Mouse (Mus musculus) olfactory bulb, adult 2 months (tissue): Measurements from ENCODE around the gene Gm10715. TPM values are rescaled to one million over a fixed set of nuclear protein-coding genes. Genes with fewer than 3 reads are reported as not detected.
"Not testable (repeated sequence)": the region's sequence is repeated elsewhere in the genome, so short reads cannot be mapped to it uniquely, and the experiment has no call there.

Experiments
- H3K27ac ChIP-seq: fragments of 200-500 bp; 2 replicates; pipeline ENCODE4 v1.5.1; 2012; ENCODE audit warnings: low read depth, low read length; ENCODE audit not compliant: insufficient read depth
- H3K4me1 ChIP-seq: fragments of 200-500 bp; 2 replicates; pipeline ENCODE4 v1.6.1; 2012; ENCODE audit warnings: low read length; ENCODE audit not compliant: control insufficient read depth, insufficient read depth
- H3K4me3 ChIP-seq: fragments of 200-500 bp; 2 replicates; pipeline ENCODE4 v1.5.1; 2012; ENCODE audit warnings: mild to moderate bottlenecking, low read depth, low read length, moderate library complexity; ENCODE audit not compliant: insufficient read depth
- WGBS: fragments of 180-500 bp; shearing (Covaris S2); methylation state at CpG from one replicate; pipeline ENCODE4 v1.1.7; 2018; 5-methylcytosine and 5-hydroxymethylcytosine counted together
- polyA plus RNA-seq: library from polyadenylated mRNA; stranded (reverse); fragments of >200 nt; gene quantifications from 2 replicates; pipeline ENCODE4 v1.2.4, GENCODE M21; 2012; ENCODE audit warnings: low replicate concordance; ENCODE audit not compliant: missing spikeins, insufficient read depth, insufficient read length

Gm10715 gene
- polyA plus RNA-seq: not detected in 2 replicates

DNA sequence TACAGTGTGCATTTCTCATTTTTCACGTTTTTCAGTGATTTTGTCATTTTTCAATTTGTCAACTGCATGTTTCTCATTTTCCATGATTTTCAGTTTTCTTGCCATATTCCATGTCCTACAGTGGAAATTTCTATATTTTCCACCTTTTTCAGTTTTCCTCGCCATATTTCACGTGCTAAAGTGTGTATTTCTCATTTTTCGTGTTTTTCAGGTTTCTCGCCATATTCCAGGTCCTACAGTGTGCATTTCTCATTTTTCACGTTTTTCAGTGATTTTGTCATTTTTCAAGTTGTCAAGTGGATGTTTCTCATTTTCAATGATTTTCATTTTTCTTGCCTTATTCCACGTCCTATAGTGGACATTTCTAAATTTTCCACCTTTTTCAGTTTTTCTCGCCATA is at the start of gene Gm10715:
Gm10715 (plus strand) TSS at position 301 of the 400 bp plus-strand sequence.
- 82% methylated on average over 8 of the region's 8 CpGs for WGBS
- not testable (repeated sequence) for H3K4me1 ChIP-seq, H3K27ac ChIP-seq, H3K4me3 ChIP-seq

DNA sequence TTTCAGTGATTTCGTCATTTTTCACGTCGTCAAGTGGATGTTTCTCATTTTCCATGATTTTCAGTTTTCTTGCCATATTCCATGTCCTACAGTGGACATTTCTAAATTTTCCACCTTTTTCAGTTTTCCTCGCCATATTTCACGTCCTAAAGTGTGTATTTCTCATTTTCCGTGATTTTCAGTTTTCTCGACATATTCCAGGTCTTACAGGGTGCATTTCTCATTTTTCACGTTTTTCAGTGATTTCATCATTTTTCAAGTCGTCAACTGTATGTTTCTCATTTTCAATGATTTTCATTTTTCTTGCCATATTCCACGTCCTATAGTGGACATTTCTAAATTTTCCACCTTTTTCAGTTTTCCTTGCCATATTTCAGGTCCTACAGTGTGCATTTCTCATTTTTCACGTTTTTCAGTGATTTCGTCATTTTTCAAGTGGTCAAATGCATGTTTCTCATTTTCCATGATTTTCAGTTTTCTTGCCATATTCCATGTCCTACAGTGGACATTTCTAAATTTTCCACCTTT is 36.2 kb upstream of the Gm10715 start, which contains the start of gene Gm10722:
Gm10722 (plus strand) TSS at position 478 of the 528 bp plus-strand sequence.
- 74% methylated on average over 12 of the region's 12 CpGs for WGBS
- not testable (repeated sequence) for H3K4me1 ChIP-seq, H3K4me3 ChIP-seq, H3K27ac ChIP-seq

DNA sequence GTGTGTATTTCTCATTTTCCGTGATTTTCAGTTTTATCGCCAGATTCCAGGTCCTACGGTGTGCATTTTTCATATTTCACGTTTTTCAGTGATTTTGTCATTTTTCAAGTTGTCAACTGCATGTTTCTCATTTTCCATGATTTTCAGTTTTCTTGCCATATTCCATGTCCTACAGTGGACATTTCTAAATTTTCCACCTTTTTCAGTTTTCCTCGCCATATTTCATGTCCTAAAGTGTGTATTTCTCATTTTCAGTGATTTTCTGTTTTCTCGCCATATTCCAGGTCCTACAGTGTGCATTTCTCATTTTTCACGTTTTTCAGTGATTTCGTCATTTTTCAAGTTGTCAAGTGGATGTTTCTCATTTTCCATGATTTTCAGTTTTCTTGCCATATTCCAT is 35.7 kb upstream of the Gm10715 start:
- not testable (repeated sequence) for H3K4me3 ChIP-seq, H3K27ac ChIP-seq, H3K4me1 ChIP-seq
- 67% methylated on average over 8 of the region's 8 CpGs for WGBS

DNA sequence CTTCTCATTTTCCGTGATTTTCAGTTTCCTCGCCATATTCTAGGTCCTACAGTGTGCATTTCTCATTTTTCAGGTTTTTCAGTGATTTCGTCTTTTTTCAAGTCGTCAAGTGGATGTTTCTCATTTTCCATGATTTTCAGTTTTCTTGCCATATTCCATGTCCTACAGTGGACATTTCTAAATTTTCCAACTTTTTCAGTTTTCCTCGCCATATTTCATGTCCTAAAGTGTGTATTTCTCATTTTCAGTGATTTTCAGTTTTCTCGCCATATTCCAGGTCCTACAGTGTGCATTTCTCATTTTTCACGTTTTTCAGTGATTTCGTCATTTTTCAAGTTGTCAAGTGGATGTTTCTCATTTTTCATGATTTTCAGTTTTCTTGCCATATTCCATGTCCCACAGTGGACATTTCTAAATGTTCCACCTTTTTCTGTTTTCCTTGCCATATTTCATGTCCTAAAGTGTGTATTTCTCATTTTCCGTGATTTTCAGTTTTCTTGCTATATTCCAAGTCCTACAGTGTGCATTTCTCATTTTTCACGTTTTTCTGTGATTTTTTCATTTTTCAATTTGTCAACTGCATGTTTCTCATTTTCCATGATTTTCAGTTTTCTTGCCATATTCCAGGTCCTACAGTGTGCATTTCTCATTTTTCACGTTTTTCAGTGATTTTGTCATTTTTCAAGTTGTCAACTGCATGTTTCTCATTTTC is 34.6 kb upstream of the Gm10715 start:
- H3K27ac ChIP-seq, H3K4me3 ChIP-seq, H3K4me1 ChIP-seq: not testable (repeated sequence)
- WGBS: 72% methylated on average over 9 of the region's 11 CpGs

DNA sequence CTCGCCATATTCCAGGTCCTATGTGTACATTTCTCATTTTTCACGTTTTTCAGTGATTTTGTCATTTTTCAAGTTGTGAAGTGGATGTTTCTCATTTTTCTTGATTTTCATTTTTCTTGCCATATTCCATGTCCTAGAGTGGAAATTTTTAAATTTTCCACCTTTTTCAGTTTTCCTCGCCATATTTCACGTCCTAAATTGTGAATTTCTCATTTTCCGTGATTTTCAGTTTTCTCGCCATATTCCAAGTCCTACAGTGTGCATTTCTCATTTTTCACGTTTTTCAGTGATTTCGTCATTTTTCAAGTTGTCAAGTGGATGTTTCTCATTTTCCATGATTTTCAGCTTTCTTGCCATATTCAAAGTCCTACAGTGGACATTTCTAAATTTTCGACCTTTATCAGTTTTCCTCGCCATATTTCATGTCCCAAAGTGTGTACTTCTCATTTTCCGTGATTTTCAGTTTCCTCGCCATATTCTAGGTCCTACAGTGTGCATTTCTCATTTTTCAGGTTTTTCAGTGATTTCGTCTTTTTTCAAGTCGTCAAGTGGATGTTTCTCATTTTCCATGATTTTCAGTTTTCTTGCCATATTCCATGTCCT is 33.8 kb upstream of the Gm10715 start, which contains the start of gene Gm11168:
Gm11168 (plus strand) TSS at position 553 of the 603 bp plus-strand sequence.
- H3K4me3 ChIP-seq, H3K27ac ChIP-seq, H3K4me1 ChIP-seq: not testable (repeated sequence)
- 75% methylated on average over 6 of the region's 14 CpGs for WGBS

DNA sequence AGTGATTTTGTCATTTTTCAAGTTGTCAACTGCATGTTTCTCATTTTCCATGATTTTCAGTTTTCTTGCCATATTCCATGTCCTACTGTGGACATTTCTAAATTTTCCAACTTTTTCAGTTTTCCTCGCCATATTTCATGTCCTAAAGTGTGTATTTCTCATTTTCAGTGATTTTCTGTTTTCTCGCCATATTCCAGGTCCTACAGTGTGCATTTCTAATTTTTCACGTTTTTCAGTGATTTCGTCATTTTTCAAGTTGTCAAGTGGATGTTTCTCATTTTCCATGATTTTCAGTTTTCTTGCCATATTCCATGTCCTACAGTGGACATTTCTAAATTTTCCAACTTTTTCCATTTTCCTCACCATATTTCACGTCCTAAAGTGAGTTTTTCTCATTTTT is 30.5 kb upstream of the Gm10715 start:
- not testable (repeated sequence) for H3K4me1 ChIP-seq, H3K27ac ChIP-seq, H3K4me3 ChIP-seq
- 85% methylated on average over 1 of the region's 5 CpGs for WGBS

DNA sequence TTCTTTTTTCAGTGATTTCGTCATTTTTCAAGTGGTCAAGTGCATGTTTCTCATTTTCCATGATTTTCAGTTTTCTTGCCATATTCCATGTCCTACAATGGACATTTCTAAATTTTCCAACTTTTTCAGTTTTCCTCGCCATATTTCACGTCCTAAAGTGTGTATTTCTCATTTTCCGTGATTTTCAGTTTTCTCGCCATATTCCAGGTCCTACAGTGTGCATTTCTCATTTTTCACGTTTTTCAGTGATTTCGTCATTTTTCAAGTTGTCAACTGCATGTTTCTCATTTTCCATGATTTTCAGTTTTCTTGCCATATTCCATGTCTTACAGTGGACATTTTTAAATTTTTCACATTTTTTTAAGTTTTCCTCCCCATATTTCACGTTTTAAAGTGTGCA is 30.0 kb upstream of the Gm10715 start:
- 72% methylated on average over 8 of the region's 8 CpGs for WGBS
- H3K4me1 ChIP-seq, H3K27ac ChIP-seq, H3K4me3 ChIP-seq: not testable (repeated sequence)

DNA sequence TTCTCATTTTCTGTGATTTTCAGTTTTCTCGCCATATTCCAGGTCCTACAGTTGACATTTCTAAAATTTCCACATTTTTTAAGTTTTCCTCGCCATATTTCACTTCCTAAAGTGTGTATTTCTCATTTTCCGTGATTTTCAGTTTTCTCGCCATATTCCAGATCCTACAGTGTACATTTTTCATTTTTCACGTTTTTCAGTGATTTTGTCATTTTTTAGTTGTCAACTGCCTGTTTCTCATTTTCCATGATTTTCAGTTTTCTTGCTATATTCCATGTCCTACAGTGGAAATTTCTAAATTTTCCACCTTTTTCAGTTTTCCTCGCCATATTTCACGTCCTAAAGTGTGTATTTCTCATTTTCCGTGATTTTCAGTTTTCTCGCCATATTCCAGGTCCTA is 29.4 kb upstream of the Gm10715 start:
- H3K27ac ChIP-seq, H3K4me1 ChIP-seq, H3K4me3 ChIP-seq: not testable (repeated sequence)
- 82% methylated on average over 8 of the region's 9 CpGs for WGBS

DNA sequence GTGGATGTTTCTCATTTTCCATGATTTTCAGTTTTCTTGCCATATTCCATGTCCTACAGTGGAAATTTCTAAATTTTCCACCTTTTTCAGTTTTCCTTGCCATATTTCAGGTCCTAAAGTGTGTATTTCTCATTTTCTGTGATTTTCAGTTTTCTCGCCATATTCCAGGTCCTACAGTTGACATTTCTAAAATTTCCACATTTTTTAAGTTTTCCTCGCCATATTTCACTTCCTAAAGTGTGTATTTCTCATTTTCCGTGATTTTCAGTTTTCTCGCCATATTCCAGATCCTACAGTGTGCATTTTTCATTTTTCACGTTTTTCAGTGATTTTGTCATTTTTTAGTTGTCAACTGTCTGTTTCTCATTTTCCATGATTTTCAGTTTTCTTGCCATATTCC is 27.3 kb upstream of the Gm10715 start:
- not testable (repeated sequence) for H3K4me3 ChIP-seq, H3K27ac ChIP-seq, H3K4me1 ChIP-seq
- WGBS: no CpG with 5 or more reads among the region's 5 CpGs

DNA sequence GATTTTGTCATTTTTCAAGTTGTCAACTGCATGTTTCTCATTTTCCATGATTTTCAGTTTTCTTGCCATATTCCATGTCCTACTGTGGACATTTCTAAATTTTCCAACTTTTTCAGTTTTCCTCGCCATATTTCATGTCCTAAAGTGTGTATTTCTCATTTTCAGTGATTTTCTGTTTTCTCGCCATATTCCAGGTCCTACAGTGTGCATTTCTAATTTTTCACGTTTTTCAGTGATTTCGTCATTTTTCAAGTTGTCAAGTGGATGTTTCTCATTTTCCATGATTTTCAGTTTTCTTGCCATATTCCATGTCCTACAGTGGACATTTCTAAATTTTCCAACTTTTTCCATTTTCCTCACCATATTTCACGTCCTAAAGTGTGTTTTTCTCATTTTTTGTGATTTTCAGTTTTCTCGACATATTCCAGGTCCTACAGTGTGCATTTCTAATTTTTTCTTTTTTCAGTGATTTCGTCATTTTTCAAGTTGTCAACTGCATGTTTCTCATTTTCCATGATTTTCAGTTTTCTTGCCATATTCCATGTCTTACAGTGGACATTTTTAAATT is 24.5 kb upstream of the Gm10715 start:
- H3K4me3 ChIP-seq, H3K4me1 ChIP-seq, H3K27ac ChIP-seq: not testable (repeated sequence)
- 84% methylated on average over 3 of the region's 7 CpGs for WGBS

DNA sequence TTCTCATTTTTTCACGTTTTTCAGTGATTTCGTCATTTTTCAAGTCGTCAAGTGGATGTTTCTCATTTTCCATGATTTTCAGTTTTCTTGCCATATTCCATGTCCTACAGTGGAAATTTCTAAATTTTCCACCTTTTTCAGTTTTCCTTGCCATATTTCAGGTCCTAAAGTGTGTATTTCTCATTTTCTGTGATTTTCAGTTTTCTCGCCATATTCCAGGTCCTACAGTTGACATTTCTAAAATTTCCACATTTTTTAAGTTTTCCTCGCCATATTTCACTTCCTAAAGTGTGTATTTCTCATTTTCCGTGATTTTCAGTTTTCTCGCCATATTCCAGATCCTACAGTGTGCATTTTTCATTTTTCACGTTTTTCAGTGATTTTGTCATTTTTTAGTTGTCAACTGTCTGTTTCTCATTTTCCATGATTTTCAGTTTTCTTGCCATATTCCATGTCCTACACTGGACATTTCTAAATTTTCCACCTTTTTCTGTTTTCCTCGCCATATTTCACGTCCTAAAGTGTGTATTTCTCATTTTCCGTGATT is 23.9 kb upstream of the Gm10715 start, which contains the start of gene Gm10721:
Gm10721 (plus strand) TSS at position 408 of the 547 bp plus-strand sequence.
- no CpG with 5 or more reads among the region's 11 CpGs for WGBS
- H3K4me3 ChIP-seq, H3K27ac ChIP-seq, H3K4me1 ChIP-seq: not testable (repeated sequence)

DNA sequence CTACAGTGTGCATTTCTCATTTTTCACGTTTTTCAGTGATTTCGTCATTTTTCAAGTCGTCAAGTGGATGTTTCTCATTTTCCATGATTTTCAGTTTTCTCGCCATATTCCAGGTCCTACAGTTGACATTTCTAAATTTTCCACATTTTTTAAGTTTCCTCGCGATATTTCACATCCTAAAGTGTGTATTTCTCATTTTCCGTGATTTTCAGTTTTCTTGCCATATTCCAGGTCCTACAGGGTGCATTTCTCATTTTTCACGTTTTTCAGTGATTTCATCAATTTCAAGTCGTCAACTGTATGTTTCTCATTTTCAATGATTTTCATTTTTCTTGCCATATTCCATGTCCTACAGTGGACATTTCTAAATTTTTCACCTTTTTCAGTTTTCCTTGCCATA is 21.3 kb upstream of the Gm10715 start, which contains the start of gene Gm10720:
Gm10720 (plus strand) TSS at position 301 of the 400 bp plus-strand sequence.
- not testable (repeated sequence) for H3K4me3 ChIP-seq, H3K27ac ChIP-seq, H3K4me1 ChIP-seq
- WGBS: 67% methylated on average over 5 of the region's 9 CpGs

DNA sequence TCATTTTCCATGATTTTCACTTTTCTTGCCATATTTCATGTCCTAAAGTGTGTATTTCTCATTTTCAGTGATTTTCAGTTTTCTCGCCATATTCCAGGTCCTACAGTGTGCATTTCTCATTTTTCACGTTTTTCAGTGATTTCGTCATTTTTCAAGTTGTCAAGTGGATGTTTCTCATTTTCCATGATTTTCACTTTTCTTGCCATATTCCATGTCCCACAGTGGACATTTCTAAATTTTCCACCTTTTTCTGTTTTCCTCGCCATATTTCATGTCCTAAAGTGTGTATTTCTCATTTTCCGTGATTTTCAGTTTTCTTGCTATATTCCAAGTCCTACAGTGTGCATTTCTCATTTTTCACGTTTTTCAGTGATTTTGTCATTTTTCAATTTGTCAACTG is 20.8 kb upstream of the Gm10715 start:
- not testable (repeated sequence) for H3K4me3 ChIP-seq, H3K4me1 ChIP-seq, H3K27ac ChIP-seq
- WGBS: 75% methylated on average over 6 of the region's 6 CpGs

DNA sequence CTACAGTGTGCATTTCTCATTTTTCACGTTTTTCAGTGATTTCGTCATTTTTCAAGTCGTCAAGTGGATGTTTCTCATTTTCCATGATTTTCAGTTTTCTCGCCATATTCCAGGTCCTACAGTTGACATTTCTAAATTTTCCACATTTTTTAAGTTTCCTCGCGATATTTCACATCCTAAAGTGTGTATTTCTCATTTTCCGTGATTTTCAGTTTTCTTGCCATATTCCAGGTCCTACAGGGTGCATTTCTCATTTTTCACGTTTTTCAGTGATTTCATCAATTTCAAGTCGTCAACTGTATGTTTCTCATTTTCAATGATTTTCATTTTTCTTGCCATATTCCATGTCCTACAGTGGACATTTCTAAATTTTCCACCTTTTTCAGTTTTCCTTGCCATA is 19.6 kb upstream of the Gm10715 start, which contains the start of gene Gm10719:
Gm10719 (plus strand) TSS at position 301 of the 400 bp plus-strand sequence.
- H3K4me1 ChIP-seq, H3K27ac ChIP-seq, H3K4me3 ChIP-seq: not testable (repeated sequence)
- 67% methylated on average over 1 of the region's 9 CpGs for WGBS
